Mouse (Mus musculus): ENCODE measurements around the gene Cldn3.

GRCm38 (mm10) chr5:134976164-134976563, 9.8 kb upstream of the Cldn3 start:
- no peak for TF ChIP-seq ZC3H11A (IDR thresholded peaks at IDR 0.05; ENCODE audit: borderline replicate concordance, low read depth, low read length)
- no peak for TF ChIP-seq MAFK (IDR thresholded peaks at IDR 0.05; ENCODE audit: insufficient read depth, low read depth, low read length)

All from ES-E14 (cell line).